In the genomic region with DNA sequence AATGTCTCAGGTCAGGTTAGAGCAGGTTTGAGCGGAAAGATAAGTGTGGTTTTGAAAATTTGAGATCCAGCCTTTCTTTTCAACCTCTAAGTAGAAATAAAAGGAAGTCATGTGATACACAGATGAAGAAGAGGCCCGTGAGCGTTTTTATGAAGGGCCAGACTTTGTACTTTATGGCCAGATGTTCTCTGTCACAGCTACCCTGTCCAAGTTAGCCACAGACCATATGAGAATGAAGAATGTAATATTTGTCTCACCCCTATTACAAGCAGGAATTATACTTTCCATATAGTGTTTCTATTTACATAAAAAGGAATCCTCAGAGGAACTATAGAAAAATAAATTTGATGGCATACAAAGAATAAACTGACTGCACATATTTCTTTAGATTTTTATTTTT, we compare ENCODE assay signal across 26 mouse cellular contexts.
"Had no signal": no experiment of that assay in that cellular context is flagged by ENCODE, and none has a peak within 500 bp of the region (broad histone marks: within the 10 kb centered on the region; RNA-seq: fewer than 3 reads in every experiment).

No protein-coding gene starts in this region.

- H3K4me1 ChIP-seq: heart, embryonic 10.5 days; heart, embryonic 12.5 days; hindbrain, embryonic 10.5 days; hindbrain, embryonic 12.5 days; intestine, embryonic 15.5 days; kidney, embryonic 15.5 days; limb, embryonic 10.5 days; limb, embryonic 12.5 days had no signal

- H3K9ac ChIP-seq: heart, embryonic 12.5 days; hindbrain, embryonic 12.5 days; hindbrain, embryonic 14.5 days; intestine, embryonic 15.5 days; kidney, embryonic 15.5 days; limb, embryonic 12.5 days had no signal

- H3K27ac ChIP-seq: gastrocnemius, adult 2 months; heart, embryonic 10.5 days; hindbrain, embryonic 10.5 days; hindbrain, embryonic 12.5 days; hindbrain, embryonic 14.5 days; intestine, embryonic 15.5 days; kidney, embryonic 15.5 days; layer of hippocampus, adult 2 months; left cerebral cortex, adult 2 months; limb, embryonic 10.5 days; limb, embryonic 12.5 days had no signal

- H3K4me2 ChIP-seq: heart, embryonic 12.5 days; hindbrain, embryonic 12.5 days; hindbrain, embryonic 14.5 days; intestine, embryonic 15.5 days; kidney, embryonic 15.5 days; limb, embryonic 12.5 days; liver, embryonic 11.5 days had no signal

- ATAC-seq: hindbrain, embryonic 16.5 days; intestine, embryonic 15.5 days; intestine, postnatal 0 days had no signal

- DNase-seq: gastrocnemius, adult 2 months; gastrocnemius, postnatal 10 days; gastrocnemius, postnatal 25 days; heart, adult 18-20 months; heart, postnatal 10 days; heart, postnatal 4 days; kidney, adult 18-20 months; kidney, adult 9 months; kidney, postnatal 10 days; kidney, postnatal 25 days; kidney, postnatal 4 days; liver had no signal

- H3K9me3 ChIP-seq: heart, embryonic 10.5 days; heart, embryonic 12.5 days; hindbrain, embryonic 10.5 days; hindbrain, embryonic 12.5 days; intestine, embryonic 15.5 days; kidney, embryonic 15.5 days; limb, embryonic 10.5 days; limb, embryonic 12.5 days had no signal

- H3K27me3 ChIP-seq: heart, embryonic 12.5 days; hindbrain, embryonic 12.5 days; intestine, embryonic 15.5 days; kidney, embryonic 15.5 days; limb, embryonic 12.5 days had no signal

- H3K4me3 ChIP-seq: gastrocnemius, adult 2 months; heart, embryonic 10.5 days; heart, embryonic 12.5 days; hindbrain, embryonic 10.5 days; hindbrain, embryonic 12.5 days; intestine, embryonic 15.5 days; kidney, embryonic 15.5 days; layer of hippocampus, adult 2 months; left cerebral cortex, adult 2 months; limb, embryonic 10.5 days; limb, embryonic 12.5 days had no signal

- H3K36me3 ChIP-seq: heart, embryonic 10.5 days; heart, embryonic 12.5 days; hindbrain, embryonic 10.5 days; hindbrain, embryonic 12.5 days; intestine, embryonic 15.5 days; kidney, embryonic 15.5 days; limb, embryonic 10.5 days; limb, embryonic 12.5 days had no signal
